Mouse (Mus musculus): ENCODE results near the gene Eddm3b.

DNA sequence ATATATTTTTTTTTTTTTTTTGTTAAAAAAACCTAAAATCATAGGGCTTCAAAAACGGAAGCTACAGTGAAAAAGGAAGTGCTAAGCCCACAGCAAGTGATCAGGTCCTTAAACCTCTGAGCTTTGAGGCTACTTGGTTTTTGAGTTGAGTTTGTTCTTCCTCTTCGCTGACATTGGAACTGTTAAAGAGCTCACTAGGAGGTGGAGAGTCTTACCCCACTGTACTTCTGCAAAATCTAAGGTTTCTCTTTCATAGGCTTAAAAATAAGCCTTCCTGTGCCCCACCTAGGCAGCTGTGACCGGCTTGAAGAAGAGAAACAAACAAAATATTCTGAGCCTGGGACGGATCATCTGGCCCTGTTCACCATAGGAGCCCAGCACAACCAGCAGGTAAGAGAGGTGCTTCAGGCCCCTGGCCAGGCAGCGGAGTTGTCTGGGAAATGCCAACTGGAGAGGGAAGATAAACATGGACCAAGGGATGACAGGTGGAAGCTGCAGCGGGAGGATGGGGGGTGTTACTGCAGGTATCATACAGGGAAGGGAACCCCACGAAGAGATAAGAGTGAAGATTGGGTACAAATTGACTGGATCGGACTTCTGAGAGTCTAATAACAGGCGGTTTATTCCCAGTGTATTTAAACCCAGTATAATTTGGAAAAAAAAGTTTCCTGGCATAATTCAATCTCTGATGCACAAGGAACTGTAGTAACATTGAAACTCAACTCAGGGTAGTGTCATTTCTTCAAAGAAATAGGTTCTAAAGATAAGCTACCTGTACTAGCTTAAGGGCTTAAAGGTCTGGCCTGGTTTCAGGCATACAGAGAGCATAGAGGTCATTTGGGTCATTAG lies 14.8 kb downstream of the Eddm3b start:
- TF ChIP-seq CTCF (IDR thresholded peaks at IDR 0.05; ENCODE audit: control insufficient read depth, insufficient read depth, low read length) (no peak), POLR2A (IDR thresholded peaks at IDR 0.05; ENCODE audit: borderline replicate concordance, control insufficient read depth, low read depth, low read length) (no peak)

All from bone marrow, adult 2 months (tissue).